Mouse (Mus musculus): Measurements from ENCODE around the gene Pam. TPM values are rescaled to one million over a fixed set of nuclear protein-coding genes. Genes with fewer than 3 reads are reported as not detected.

Pam gene
- total and polyA plus RNA-seq, 3 experiments = not detected

GRCm38 (mm10) chr1:98052775-98053174, 42.7 kb downstream of the Pam start:
- Histone ChIP-seq H3K27me3 (ENCODE audit: control insufficient read depth in 1 of 2, insufficient read depth in 2 of 2, low read length in 2 of 2) (peaks cover 2 to 3% of the 10 kb centered on the region in 2 experiments; a peak in 2 of 4 replicates), H3K4me1 (ENCODE audit: control insufficient read depth in 1 of 2, insufficient read depth in 2 of 2, low read length in 2 of 2) (no peaks in the 10 kb centered on the region), H3K36me3 (ENCODE audit: control insufficient read depth in 1 of 2, insufficient read depth in 2 of 2, low read length in 2 of 2) (no peaks in the 10 kb centered on the region), H3K4me3 (ENCODE audit: control insufficient read depth in 1 of 2, insufficient read depth in 1 of 2, low read depth in 2 of 2, low read length in 2 of 2) (no peak overlapping the region), H3K9me3 (replicated peaks; ENCODE audit: insufficient read depth, low read length) (no peaks in the 10 kb centered on the region), H3K79me2 (ENCODE audit: control insufficient read depth, insufficient read depth, low read length, poor library complexity) (no peaks in the 10 kb centered on the region), H3K9ac (ENCODE audit: control insufficient read depth, low read depth, low read length, poor library complexity, severe bottlenecking) (no peak overlapping the region), H3K27ac (ENCODE audit: control insufficient read depth, low read depth, low read length) (no peak overlapping the region)
- DNase-seq (ENCODE audit: low read depth, low spot score) = no peak
- no peak for TF ChIP-seq UBTF (IDR thresholded peaks at IDR 0.05; ENCODE audit: borderline replicate concordance, insufficient read depth, low read depth, low read length)
- no peak for TF ChIP-seq ZMIZ1 (IDR thresholded peaks at IDR 0.05; ENCODE audit: low read depth, low read length)
- no peak for TF ChIP-seq USF1 (IDR thresholded peaks at IDR 0.05; ENCODE audit: low read depth, low read length)
- no peak for TF ChIP-seq POLR2A (IDR thresholded peaks at IDR 0.05; ENCODE audit: control insufficient read depth in 1 of 2, insufficient read depth in 1 of 2, low read depth in 1 of 2, low read length in 2 of 2, poor library complexity in 1 of 2)
- no peak for TF ChIP-seq TBP (IDR thresholded peaks at IDR 0.05; ENCODE audit: low read depth, low read length)
- no peak for TF ChIP-seq MXI1 (IDR thresholded peaks at IDR 0.05; ENCODE audit: low read depth, low read length)
- no peak for TF ChIP-seq MAFK (IDR thresholded peaks at IDR 0.05; ENCODE audit: borderline replicate concordance, low read depth, low read length)
- no peak for TF ChIP-seq EP300 (IDR thresholded peaks at IDR 0.05; ENCODE audit: low read depth in 1 of 2, low read length in 2 of 2)
- no peak for TF ChIP-seq RAD21 (IDR thresholded peaks at IDR 0.05; ENCODE audit: low read depth, low read length)
- no peak for TF ChIP-seq MYC (IDR thresholded peaks at IDR 0.05; ENCODE audit: low read depth, low read length)
- no peak for TF ChIP-seq MAX (IDR thresholded peaks at IDR 0.05; ENCODE audit: low read length)
- no peak for TF ChIP-seq KAT2A (conservative IDR thresholded peaks at IDR 0.05; ENCODE audit: low read depth, low read length)
- no peak for TF ChIP-seq ZNF384 (IDR thresholded peaks at IDR 0.05; ENCODE audit: low read depth, low read length)
- TF ChIP-seq GABPA (IDR thresholded peaks at IDR 0.05; ENCODE audit: low read depth, low read length) = no peak
- no peak for TF ChIP-seq TCF12 (IDR thresholded peaks at IDR 0.05; ENCODE audit: low read depth, low read length)

GRCm38 (mm10) chr1:98051039-98051438, 44.4 kb downstream of the Pam start:
- Histone ChIP-seq H3K79me2 (ENCODE audit: control insufficient read depth, insufficient read depth, low read length, poor library complexity) (no peaks in the 10 kb centered on the region), H3K27me3 (ENCODE audit: control insufficient read depth in 1 of 2, insufficient read depth in 2 of 2, low read length in 2 of 2) (peaks cover 3 to 6% of the 10 kb centered on the region in 2 experiments; a peak in 3 of 4 replicates), H3K4me3 (ENCODE audit: control insufficient read depth in 1 of 2, insufficient read depth in 1 of 2, low read depth in 2 of 2, low read length in 2 of 2) (no peak overlapping the region), H3K9ac (ENCODE audit: control insufficient read depth, low read depth, low read length, poor library complexity, severe bottlenecking) (no peak overlapping the region), H3K9me3 (replicated peaks; ENCODE audit: insufficient read depth, low read length) (no peaks in the 10 kb centered on the region), H3K4me1 (ENCODE audit: control insufficient read depth in 1 of 2, insufficient read depth in 2 of 2, low read length in 2 of 2) (no peaks in the 10 kb centered on the region), H3K36me3 (ENCODE audit: control insufficient read depth in 1 of 2, insufficient read depth in 2 of 2, low read length in 2 of 2) (no peaks in the 10 kb centered on the region), H3K27ac (ENCODE audit: control insufficient read depth, low read depth, low read length) (no peak overlapping the region)
- no peak for DNase-seq (ENCODE audit: low read depth, low spot score)
- TF ChIP-seq GATA1 (IDR thresholded peaks at IDR 0.05; ENCODE audit: low read depth, low read length) (no peak), POLR2AphosphoS2 (IDR thresholded peaks at IDR 0.05; ENCODE audit: low read length) (no peak), ELF1 (IDR thresholded peaks at IDR 0.05; ENCODE audit: low read depth, low read length) (no peak), MYB (IDR thresholded peaks at IDR 0.05; ENCODE audit: low read depth, low read length) (no peak), GABPA (IDR thresholded peaks at IDR 0.05; ENCODE audit: low read depth, low read length) (no peak), RAD21 (IDR thresholded peaks at IDR 0.05; ENCODE audit: low read depth, low read length) (no peak)
